18 mouse cellular contexts compared by ENCODE assay signal in the genomic region with DNA sequence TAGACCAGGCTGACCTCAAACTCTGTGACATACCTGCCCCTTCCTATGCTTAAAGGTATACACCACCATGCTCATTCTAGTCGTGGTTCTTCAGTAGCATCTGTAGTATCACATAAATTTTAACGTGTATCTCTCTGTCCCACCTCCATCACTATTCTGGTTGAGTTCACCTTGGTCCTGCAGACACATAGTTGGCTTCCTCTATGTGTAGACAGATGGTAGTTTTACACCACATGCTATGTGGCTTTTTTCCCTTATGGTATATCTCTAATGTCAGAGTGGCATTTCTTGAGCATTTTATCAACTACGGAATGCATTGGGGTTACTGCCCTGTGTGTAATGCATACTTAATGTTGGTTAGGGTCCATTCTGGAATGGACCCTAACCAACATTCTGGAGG. TPM values are rescaled to one million over a fixed set of nuclear protein-coding genes. Genes with fewer than 3 reads are reported as not detected.
A peak's percentile ranks its signal among the peaks of the same experiment; 100 is the strongest.
DNase-seq lines count a peak whose midpoint lies in the region; ATAC-seq and TF ChIP-seq lines count a peak whose summit lies in the region.
"Had no signal": no experiment of that assay in that cellular context is flagged by ENCODE, and none has a peak within 500 bp of the region (broad histone marks: within the 10 kb centered on the region; RNA-seq: fewer than 3 reads in every experiment).

No protein-coding gene starts in this region.

- intact Hi-C loops in gastrocnemius, adult 2 months (cut with DNase I), result no loop called here

- ATAC-seq in forebrain, embryonic 16.5 days, result peak; percentile 30; the same call in 1 of the 2 replicates
- ATAC-seq in forebrain, embryonic 12.5 days (ENCODE audit: low FRiP score), result no peak
- ATAC-seq in kidney, postnatal 0 days (replicated peaks; ENCODE audit: low FRiP score, low read depth), result peak; percentile 35; the same call in 1 of the 2 replicates

- H3K4me3 ChIP-seq in forebrain, embryonic 16.5 days (replicated peaks; ENCODE audit: low read length), result no peak overlapping the region
- no peak overlapping the region for H3K4me3 ChIP-seq in forebrain, embryonic 12.5 days (replicated peaks)
- no peak overlapping the region for H3K4me3 ChIP-seq in kidney, postnatal 0 days (replicated peaks; ENCODE audit: low read depth, low read length)
- no peak overlapping the region for H3K4me3 ChIP-seq in CH12.LX (replicated peaks in 1 of 3; ENCODE audit: low read depth in 2 of 3, low read length in 2 of 3, poor library complexity in 1 of 3)
- H3K4me3 ChIP-seq in gastrocnemius, adult 2 months, result no peak overlapping the region
- H3K4me3 ChIP-seq: layer of hippocampus, adult 2 months; limb, embryonic 12.5 days had no signal

- 53% methylated on average over 3 of the region's 3 CpGs for WGBS in forebrain, embryonic 16.5 days
- WGBS in forebrain, embryonic 12.5 days, result 58% methylated on average over 3 of the region's 3 CpGs
- WGBS in kidney, postnatal 0 days, result 47% methylated on average over 3 of the region's 3 CpGs

- H3K36me3 ChIP-seq in forebrain, embryonic 16.5 days (ENCODE audit: control insufficient read depth, insufficient read depth), result no peaks in the 10 kb centered on the region
- peaks cover 11% of the 10 kb centered on the region for H3K36me3 ChIP-seq in forebrain, embryonic 12.5 days (replicated peaks)
- 0 out of 2 replicates have a peak, but pooled peaks cover 3% of the 10 kb centered on the region for H3K36me3 ChIP-seq in kidney, postnatal 0 days (ENCODE audit: insufficient read depth, low read length)
- H3K36me3 ChIP-seq in CH12.LX (replicated peaks in 1 of 2; ENCODE audit: control insufficient read depth in 1 of 2, insufficient read depth in 1 of 2, low read length in 1 of 2), result peaks cover 21 to 41% of the 10 kb centered on the region in 2 experiments

- no peak overlapping the region for H3K9ac ChIP-seq in forebrain, embryonic 16.5 days (replicated peaks; ENCODE audit: low read depth, low read length)
- H3K9ac ChIP-seq in forebrain, embryonic 12.5 days, result no peak overlapping the region
- H3K9ac ChIP-seq in kidney, postnatal 0 days (ENCODE audit: low read depth, low read length), result no peak overlapping the region
- no peak overlapping the region for H3K9ac ChIP-seq in CH12.LX (ENCODE audit: insufficient read depth, low read depth)
- H3K9ac ChIP-seq: hindbrain, embryonic 14.5 days; limb, embryonic 12.5 days had no signal

- H3K4me1 ChIP-seq in forebrain, embryonic 16.5 days (replicated peaks; ENCODE audit: control insufficient read depth, insufficient read depth, low read length), result no peaks in the 10 kb centered on the region
- H3K4me1 ChIP-seq in forebrain, embryonic 12.5 days, result no peaks in the 10 kb centered on the region
- H3K4me1 ChIP-seq in kidney, postnatal 0 days (replicated peaks; ENCODE audit: insufficient read depth, low read length), result no peaks in the 10 kb centered on the region
- peaks cover 0 to 26% of the 10 kb centered on the region in 2 experiments; a peak in 2 of 4 replicates for H3K4me1 ChIP-seq in CH12.LX (ENCODE audit: control insufficient read depth in 1 of 2, insufficient read depth in 2 of 2)

- TF ChIP-seq EP300 in CH12.LX (IDR thresholded peaks at IDR 0.05; ENCODE audit: low read length), result no peak

- H3K79me2 ChIP-seq in CH12.LX (replicated peaks; ENCODE audit: control insufficient read depth, extremely low read depth, insufficient read depth, poor library complexity, severe bottlenecking), result no peaks in the 10 kb centered on the region

- no peaks in the 10 kb centered on the region for H3K9me3 ChIP-seq in forebrain, embryonic 16.5 days (ENCODE audit: control insufficient read depth, low read length)
- no peaks in the 10 kb centered on the region for H3K9me3 ChIP-seq in forebrain, embryonic 12.5 days
- no peaks in the 10 kb centered on the region for H3K9me3 ChIP-seq in kidney, postnatal 0 days (replicated peaks; ENCODE audit: low read length)
- no peaks in the 10 kb centered on the region for H3K9me3 ChIP-seq in CH12.LX (replicated peaks; ENCODE audit: low read length)
- H3K9me3 ChIP-seq: limb, embryonic 12.5 days had no signal

- TF ChIP-seq RAD21 in CH12.LX (IDR thresholded peaks at IDR 0.05; ENCODE audit: low read depth, low read length), result no peak

- dilution Hi-C loops in CH12.LX (cut with MboI; ENCODE audit: extremely low pct_ligation_motif_present, extremely low pct_unique_long_range_greater_than_20kb, low sequenced_read_pairs), result no loop called here

- H3K27me3 ChIP-seq in forebrain, embryonic 16.5 days (replicated peaks; ENCODE audit: control insufficient read depth, insufficient read depth, low read length), result no peaks in the 10 kb centered on the region
- no peaks in the 10 kb centered on the region for H3K27me3 ChIP-seq in forebrain, embryonic 12.5 days
- H3K27me3 ChIP-seq in kidney, postnatal 0 days (ENCODE audit: insufficient read depth, low read length), result no peaks in the 10 kb centered on the region
- no peaks in the 10 kb centered on the region for H3K27me3 ChIP-seq in CH12.LX (replicated peaks)
- H3K27me3 ChIP-seq: limb, embryonic 12.5 days had no signal

- TF ChIP-seq POLR2A in CH12.LX (IDR thresholded peaks at IDR 0.05; ENCODE audit: low read depth, low read length), result no peak; the same call in 1 of the 2 replicates

- DNase-seq in kidney, postnatal 0 days (ENCODE audit: low spot score), result no peak
- DNase-seq in kidney, postnatal 10 days, result no peak
- DNase-seq in CH12.LX (ENCODE audit: extremely low read depth), result no peak
- DNase-seq in brain, adult 2 months (ENCODE audit: low read depth, low spot score), result peak; percentile 52
- no peak for DNase-seq in gastrocnemius, adult 2 months
- DNase-seq: cerebellum, postnatal 25 days; kidney, adult 8-10 months; lung, adult 2 months; midbrain, embryonic 14.5 days; spleen, adult 18-20 months; thymus, adult 18-20 months had no signal

- H3K4me2 ChIP-seq in forebrain, embryonic 16.5 days (ENCODE audit: low read length), result no peak overlapping the region
- H3K4me2 ChIP-seq in forebrain, embryonic 12.5 days, result no peak overlapping the region
- no peak overlapping the region for H3K4me2 ChIP-seq in kidney, postnatal 0 days (ENCODE audit: low read length)
- no peak overlapping the region for H3K4me2 ChIP-seq in CH12.LX (ENCODE audit: insufficient read depth, low read depth, poor library complexity, severe bottlenecking)
- H3K4me2 ChIP-seq: heart, embryonic 11.5 days; hindbrain, embryonic 14.5 days; limb, embryonic 12.5 days had no signal

- in situ Hi-C loops in CH12.LX (cut with MboI; ENCODE audit: low pct_ligation_motif_present, low pct_unique_long_range_greater_than_20kb, low sequenced_read_pairs), result no loop called here

- no peak overlapping the region for H3K27ac ChIP-seq in forebrain, embryonic 16.5 days (ENCODE audit: low read length)
- no peak overlapping the region for H3K27ac ChIP-seq in forebrain, embryonic 12.5 days
- no peak overlapping the region for H3K27ac ChIP-seq in kidney, postnatal 0 days
- 0 out of 2 replicates have a peak overlapping the region, but pooled peaks have one; percentile 26 for H3K27ac ChIP-seq in CH12.LX (ENCODE audit: insufficient read depth, low read depth)
- H3K27ac ChIP-seq in gastrocnemius, adult 2 months, result no peak overlapping the region
- H3K27ac ChIP-seq: hindbrain, embryonic 14.5 days; layer of hippocampus, adult 2 months; macrophage had no signal

- no peak for TF ChIP-seq CTCF in kidney, postnatal 0 days (IDR thresholded peaks at IDR 0.05; ENCODE audit: low read depth)
- TF ChIP-seq CTCF in CH12.LX (conservative IDR thresholded peaks at IDR 0.05 in 1 of 2, IDR thresholded peaks at IDR 0.05 in 1 of 2; ENCODE audit: low read depth in 2 of 2, low read length in 2 of 2), result no peak
- TF ChIP-seq CTCF in gastrocnemius, adult 2 months (IDR thresholded peaks at IDR 0.05), result no peak

TF ChIP-seq in CH12.LX, 34 proteins besides CTCF, POLR2A, EP300 and RAD21:
- 0 out of 2 replicates have a peak, but pooled peaks have one; percentile 54 for TF ChIP-seq POLR2AphosphoS2 (IDR thresholded peaks at IDR 0.05; ENCODE audit: low read depth, low read length)
- no peak for TF ChIP-seq ELF1 (IDR thresholded peaks at IDR 0.05; ENCODE audit: low read depth, low read length)

RNA-seq across cellular contexts. Expression of a gene that starts 16.3 kb away (rescaled TPM):
- polyA plus RNA-seq in forebrain, embryonic 16.5 days (2015; fragmentation: Nextera tagmentation; extraction: Ambion mirVana), result 4.3 and 4.6 TPM in 2 replicates
- 3.6 and 4.6 TPM in 2 replicates for polyA plus RNA-seq in forebrain, embryonic 12.5 days (2016; fragmentation: Nextera tagmentation; extraction: Ambion mirVana)
- 37.8 and 41.8 TPM in 2 replicates for polyA plus RNA-seq in kidney, postnatal 0 days (2015; fragmentation: Nextera tagmentation; extraction: Ambion mirVana)
- total RNA-seq in CH12.LX (2012; rRNA removed) (32.3 and 35.2 TPM in 2 replicates), CH12.LX (2014; rRNA removed) (30.9 and 36.4 TPM in 2 replicates)
- polyA plus RNA-seq in CH12.LX (2012; ENCODE audit: insufficient read length, low read depth), result 29.8 and 31.5 TPM in 2 replicates
- total RNA-seq in gastrocnemius, adult 2 months (2021), result 1 to 10 TPM; 2.3 to 5.6 TPM

RNA-seq across cellular contexts. Expression of a gene that starts 31.2 kb away (rescaled TPM):
- 383 and 423 TPM in 2 replicates for polyA plus RNA-seq in forebrain, embryonic 16.5 days (2015; fragmentation: Nextera tagmentation; extraction: Ambion mirVana)
- 519 and 542 TPM in 2 replicates for polyA plus RNA-seq in forebrain, embryonic 12.5 days (2016; fragmentation: Nextera tagmentation; extraction: Ambion mirVana)
- 509 and 531 TPM in 2 replicates for polyA plus RNA-seq in kidney, postnatal 0 days (2015; fragmentation: Nextera tagmentation; extraction: Ambion mirVana)
- total RNA-seq in CH12.LX (2012; rRNA removed) (590 and 839 TPM in 2 replicates), CH12.LX (2014; rRNA removed) (1,791 and 1,803 TPM in 2 replicates)
- 1,178 and 1,222 TPM in 2 replicates for polyA plus RNA-seq in CH12.LX (2012; ENCODE audit: insufficient read length, low read depth)
- total RNA-seq in gastrocnemius, adult 2 months (2021), result 100 to 1,000 TPM; 327 TPM

RNA-seq across cellular contexts. Expression of a gene that starts 45.4 kb away (rescaled TPM):
- 63.7 and 72.5 TPM in 2 replicates for polyA plus RNA-seq in forebrain, embryonic 16.5 days (2015; fragmentation: Nextera tagmentation; extraction: Ambion mirVana)
- 92.3 and 93.0 TPM in 2 replicates for polyA plus RNA-seq in forebrain, embryonic 12.5 days (2016; fragmentation: Nextera tagmentation; extraction: Ambion mirVana)
- 57.8 and 65.2 TPM in 2 replicates for polyA plus RNA-seq in kidney, postnatal 0 days (2015; fragmentation: Nextera tagmentation; extraction: Ambion mirVana)
- total RNA-seq in CH12.LX (2012; rRNA removed), result 36.4 and 39.4 TPM in 2 replicates
- total RNA-seq in CH12.LX (2014; rRNA removed), result 62.0 and 70.8 TPM in 2 replicates
- polyA plus RNA-seq in CH12.LX (2012; ENCODE audit: insufficient read length, low read depth), result 58.2 and 65.5 TPM in 2 replicates
- 10 to 100 TPM; 30.2 to 36.9 TPM for total RNA-seq in gastrocnemius, adult 2 months (2021)
